Mouse (Mus musculus): ENCODE results near the gene Krt23.
A peak's percentile ranks its signal among the peaks of the same experiment; 100 is the strongest.

The Krt23 gene

GRCm38 (mm10) chr11:99492733-99493573 is at the start of gene Krt23:
TSS of gene Krt23 (minus strand) at chr11:99493137.
- DNase-seq (ENCODE audit: low read depth, low spot score) = no peak

GRCm38 (mm10) chr11:99539721-99540120 is 46.8 kb upstream of the Krt23 start:
- no peak for DNase-seq (ENCODE audit: low read depth, low spot score)

GRCm38 (mm10) chr11:99521288-99521860 is 28.4 kb upstream of the Krt23 start, which contains the start of gene Krt39:
TSS of gene Krt39 (minus strand) at chr11:99521338.
- DNase-seq (ENCODE audit: low read depth, low spot score) = no peak

GRCm38 (mm10) chr11:99514098-99514497 is 21.2 kb upstream of the Krt23 start:
- no peak for DNase-seq (ENCODE audit: low read depth, low spot score)

- DNase-seq (ENCODE audit: low read depth, low spot score) = peak; percentile 18
Measured at GRCm38 (mm10) chr11:99500095-99500805, 7.3 kb upstream of the Krt23 start.

- no peak for DNase-seq (ENCODE audit: low read depth, low spot score)
Measured at GRCm38 (mm10) chr11:99496460-99496859, 3.5 kb upstream of the Krt23 start.

- DNase-seq (ENCODE audit: low read depth, low spot score) = no peak
Measured at GRCm38 (mm10) chr11:99494741-99495140, 1.8 kb upstream of the Krt23 start.

- DNase-seq (ENCODE audit: low read depth, low spot score) = peak; percentile 5
Measured at GRCm38 (mm10) chr11:99493574-99493850, 575 bp upstream of the Krt23 start.

- no peak for DNase-seq (ENCODE audit: low read depth, low spot score)
Measured at GRCm38 (mm10) chr11:99491040-99491439, 1.9 kb downstream of the Krt23 start.

- no peak for DNase-seq (ENCODE audit: low read depth, low spot score)
Measured at GRCm38 (mm10) chr11:99490624-99491023, 2.3 kb downstream of the Krt23 start.

- DNase-seq (ENCODE audit: low read depth, low spot score) = no peak
Measured at GRCm38 (mm10) chr11:99489233-99489632, 3.7 kb downstream of the Krt23 start.

- no peak for DNase-seq (ENCODE audit: low read depth, low spot score)
Measured at GRCm38 (mm10) chr11:99474981-99475380, 18.0 kb downstream of the Krt23 start.

GRCm38 (mm10) chr11:99473433-99473832 is 19.5 kb downstream of the Krt23 start:
- no peak for DNase-seq (ENCODE audit: low read depth, low spot score)

- no peak for DNase-seq (ENCODE audit: low read depth, low spot score)
Measured at GRCm38 (mm10) chr11:99472405-99472804, 20.5 kb downstream of the Krt23 start.

GRCm38 (mm10) chr11:99471946-99472345 is 21.0 kb downstream of the Krt23 start:
- no peak for DNase-seq (ENCODE audit: low read depth, low spot score)

GRCm38 (mm10) chr11:99469228-99469627 is 23.7 kb downstream of the Krt23 start:
- DNase-seq (ENCODE audit: low read depth, low spot score) = no peak

- no peak for DNase-seq (ENCODE audit: low read depth, low spot score)
Measured at GRCm38 (mm10) chr11:99468566-99468965, 24.4 kb downstream of the Krt23 start.

- no peak for DNase-seq (ENCODE audit: low read depth, low spot score)
Measured at GRCm38 (mm10) chr11:99466316-99466715, 26.6 kb downstream of the Krt23 start.

- DNase-seq (ENCODE audit: low read depth, low spot score) = peak; percentile 79
Measured at GRCm38 (mm10) chr11:99464836-99465235, 28.1 kb downstream of the Krt23 start.

- peak; percentile 42 for DNase-seq (ENCODE audit: low read depth, low spot score)
Measured at GRCm38 (mm10) chr11:99463155-99463554, 29.8 kb downstream of the Krt23 start.

- DNase-seq (ENCODE audit: low read depth, low spot score) = no peak
Measured at GRCm38 (mm10) chr11:99461736-99462135, 31.2 kb downstream of the Krt23 start.

GRCm38 (mm10) chr11:99458887-99459286 is 34.0 kb downstream of the Krt23 start:
- DNase-seq (ENCODE audit: low read depth, low spot score) = no peak

- no peak for DNase-seq (ENCODE audit: low read depth, low spot score)
Measured at GRCm38 (mm10) chr11:99454759-99455158, 38.2 kb downstream of the Krt23 start.
